Mouse (Mus musculus): ENCODE results near the gene Ifi27l2a. TPM values are rescaled to one million over a fixed set of nuclear protein-coding genes. Genes with fewer than 3 reads are reported as not detected.

Ifi27l2a gene
- polyA plus RNA-seq, 1 experiment from 2014 or later, result 5.9 TPM

GRCm38 (mm10) chr12:103434861-103435260 is 8.6 kb downstream of the Ifi27l2a start:
- Histone ChIP-seq H3K27me3 (ENCODE audit: control insufficient read depth, insufficient read depth, low read length) (no peaks in the 10 kb centered on the region), H3K36me3 (ENCODE audit: control insufficient read depth, insufficient read depth, low read length) (no peaks in the 10 kb centered on the region), H3K4me2 (replicated peaks; ENCODE audit: low read depth, low read length) (no peak overlapping the region), H3K9me3 (ENCODE audit: control insufficient read depth, low read length) (no peaks in the 10 kb centered on the region), H3K4me1 (ENCODE audit: control insufficient read depth, insufficient read depth, low read length) (no peaks in the 10 kb centered on the region), H3K27ac (ENCODE audit: low read depth, low read length) (no peak overlapping the region), H3K9ac (ENCODE audit: low read depth, low read length) (no peak overlapping the region), H3K4me3 (ENCODE audit: low read length) (no peak overlapping the region)
- ATAC-seq (ENCODE audit: low FRiP score, low TSS enrichment), result no peak; the same call in 1 of the 2 replicates

GRCm38 (mm10) chr12:103433986-103434731 is 9.3 kb downstream of the Ifi27l2a start, which contains the start of gene Ifi27:
Ifi27 (plus strand) TSS chr12:103434211.
- Histone ChIP-seq H3K9me3 (ENCODE audit: control insufficient read depth, low read length) (no peaks in the 10 kb centered on the region), H3K36me3 (ENCODE audit: control insufficient read depth, insufficient read depth, low read length) (no peaks in the 10 kb centered on the region), H3K4me1 (ENCODE audit: control insufficient read depth, insufficient read depth, low read length) (no peaks in the 10 kb centered on the region), H3K27ac (ENCODE audit: low read depth, low read length) (no peak within 1 kb of the TSS), H3K4me3 (ENCODE audit: low read length) (peak within 1 kb of the TSS; percentile 2; the same call in 1 of the 2 replicates), H3K4me2 (replicated peaks; ENCODE audit: low read depth, low read length) (peak within 1 kb of the TSS; percentile 11; the same call in 1 of the 2 replicates), H3K27me3 (ENCODE audit: control insufficient read depth, insufficient read depth, low read length) (no peaks in the 10 kb centered on the region), H3K9ac (ENCODE audit: low read depth, low read length) (no peak within 1 kb of the TSS)
- WGBS, result 50% methylated on average over 8 of the region's 8 CpGs
- peak; percentile 92 for ATAC-seq (ENCODE audit: low FRiP score, low TSS enrichment)

GRCm38 (mm10) chr12:103433430-103433829 is 10.1 kb downstream of the Ifi27l2a start:
- 85% methylated on average over 2 of the region's 2 CpGs for WGBS
- Histone ChIP-seq H3K4me1 (ENCODE audit: control insufficient read depth, insufficient read depth, low read length) (no peaks in the 10 kb centered on the region), H3K9me3 (ENCODE audit: control insufficient read depth, low read length) (no peaks in the 10 kb centered on the region), H3K27me3 (ENCODE audit: control insufficient read depth, insufficient read depth, low read length) (no peaks in the 10 kb centered on the region), H3K27ac (ENCODE audit: low read depth, low read length) (no peak overlapping the region), H3K4me3 (ENCODE audit: low read length) (no peak overlapping the region), H3K36me3 (ENCODE audit: control insufficient read depth, insufficient read depth, low read length) (no peaks in the 10 kb centered on the region), H3K4me2 (replicated peaks; ENCODE audit: low read depth, low read length) (no peak overlapping the region), H3K9ac (ENCODE audit: low read depth, low read length) (no peak overlapping the region)
- no peak for ATAC-seq (ENCODE audit: low FRiP score, low TSS enrichment)

GRCm38 (mm10) chr12:103426710-103427109 is 16.8 kb downstream of the Ifi27l2a start:
- no peaks in the 10 kb centered on the region for H3K9me3 ChIP-seq (ENCODE audit: control insufficient read depth, low read length)
- no peaks in the 10 kb centered on the region for H3K27me3 ChIP-seq (ENCODE audit: control insufficient read depth, insufficient read depth, low read length)
- 0 out of 2 replicates have a peak, but pooled peaks cover 6% of the 10 kb centered on the region for H3K4me1 ChIP-seq (ENCODE audit: control insufficient read depth, insufficient read depth, low read length)
- no peak overlapping the region for H3K9ac ChIP-seq (ENCODE audit: low read depth, low read length)
- no peak overlapping the region for H3K4me2 ChIP-seq (replicated peaks; ENCODE audit: low read depth, low read length)
- peaks cover 19% of the 10 kb centered on the region for H3K36me3 ChIP-seq (ENCODE audit: control insufficient read depth, insufficient read depth, low read length)
- no peak for ATAC-seq (ENCODE audit: low FRiP score, low TSS enrichment)
- H3K27ac ChIP-seq (ENCODE audit: low read depth, low read length), result no peak overlapping the region
- WGBS, result 89% methylated on average over 7 of the region's 7 CpGs
- H3K4me3 ChIP-seq (ENCODE audit: low read length), result no peak overlapping the region

- H3K27ac ChIP-seq (ENCODE audit: low read depth, low read length), result no peak within 1 kb of the TSS
- 1% methylated on average over 33 of the region's 33 CpGs for WGBS
These were observed 17.6 kb downstream of the Ifi27l2a start, which contains the start of gene Ddx24 for GRCm38 (mm10) chr12:103425729-103426470. Ddx24 (minus strand) TSS chr12:103425830.

GRCm38 (mm10) chr12:103425016-103425728 is 18.3 kb downstream of the Ifi27l2a start:
- Histone ChIP-seq H3K4me3 (ENCODE audit: low read length) (peak overlapping the region; percentile 97), H3K27ac (ENCODE audit: low read depth, low read length) (no peak overlapping the region), H3K4me1 (ENCODE audit: control insufficient read depth, insufficient read depth, low read length) (0 out of 2 replicates have a peak, but pooled peaks cover 9% of the 10 kb centered on the region), H3K4me2 (replicated peaks; ENCODE audit: low read depth, low read length) (peak overlapping the region; percentile 91), H3K9me3 (ENCODE audit: control insufficient read depth, low read length) (no peaks in the 10 kb centered on the region), H3K27me3 (ENCODE audit: control insufficient read depth, insufficient read depth, low read length) (no peaks in the 10 kb centered on the region), H3K36me3 (ENCODE audit: control insufficient read depth, insufficient read depth, low read length) (peaks cover 19% of the 10 kb centered on the region), H3K9ac (ENCODE audit: low read depth, low read length) (peak overlapping the region; percentile 83)
- WGBS, result 8% methylated on average over 33 of the region's 33 CpGs
- no peak for ATAC-seq (ENCODE audit: low FRiP score, low TSS enrichment)

More at GRCm38 (mm10) chr12:103425729-103426470, 17.6 kb downstream of the Ifi27l2a start, which contains the start of gene Ddx24:
- ATAC-seq (ENCODE audit: low FRiP score, low TSS enrichment), result peak; percentile 100
- H3K9ac ChIP-seq (ENCODE audit: low read depth, low read length), result peak within 1 kb of the TSS; percentile 83
- H3K4me2 ChIP-seq (replicated peaks; ENCODE audit: low read depth, low read length), result peak within 1 kb of the TSS; percentile 91
- no peaks in the 10 kb centered on the region for H3K9me3 ChIP-seq (ENCODE audit: control insufficient read depth, low read length)
- 0 out of 2 replicates have a peak, but pooled peaks cover 9% of the 10 kb centered on the region for H3K4me1 ChIP-seq (ENCODE audit: control insufficient read depth, insufficient read depth, low read length)
- peaks cover 19% of the 10 kb centered on the region for H3K36me3 ChIP-seq (ENCODE audit: control insufficient read depth, insufficient read depth, low read length)
- no peaks in the 10 kb centered on the region for H3K27me3 ChIP-seq (ENCODE audit: control insufficient read depth, insufficient read depth, low read length)
- peak within 1 kb of the TSS; percentile 97 for H3K4me3 ChIP-seq (ENCODE audit: low read length)

GRCm38 (mm10) chr12:103408144-103408543 is 35.3 kb downstream of the Ifi27l2a start:
- 94% methylated on average over 10 of the region's 10 CpGs for WGBS
- Histone ChIP-seq H3K9ac (ENCODE audit: low read depth, low read length) (no peak overlapping the region), H3K4me2 (replicated peaks; ENCODE audit: low read depth, low read length) (no peak overlapping the region), H3K9me3 (ENCODE audit: control insufficient read depth, low read length) (no peaks in the 10 kb centered on the region), H3K27ac (ENCODE audit: low read depth, low read length) (no peak overlapping the region), H3K36me3 (ENCODE audit: control insufficient read depth, insufficient read depth, low read length) (peaks cover 84% of the 10 kb centered on the region), H3K4me1 (ENCODE audit: control insufficient read depth, insufficient read depth, low read length) (no peaks in the 10 kb centered on the region), H3K27me3 (ENCODE audit: control insufficient read depth, insufficient read depth, low read length) (no peaks in the 10 kb centered on the region), H3K4me3 (ENCODE audit: low read length) (no peak overlapping the region)
- no peak for ATAC-seq (ENCODE audit: low FRiP score, low TSS enrichment)

- H3K4me3 ChIP-seq (ENCODE audit: low read length), result no peak within 1 kb of the TSS
- no peak within 1 kb of the TSS for H3K4me2 ChIP-seq (replicated peaks; ENCODE audit: low read depth, low read length)
- peaks cover 80% of the 10 kb centered on the region for H3K36me3 ChIP-seq (ENCODE audit: control insufficient read depth, insufficient read depth, low read length)
- no peaks in the 10 kb centered on the region for H3K4me1 ChIP-seq (ENCODE audit: control insufficient read depth, insufficient read depth, low read length)
- 97% methylated on average over 4 of the region's 4 CpGs for WGBS
- no peak for ATAC-seq (ENCODE audit: low FRiP score, low TSS enrichment)
- H3K27ac ChIP-seq (ENCODE audit: low read depth, low read length), result no peak within 1 kb of the TSS
- H3K9me3 ChIP-seq (ENCODE audit: control insufficient read depth, low read length), result no peaks in the 10 kb centered on the region
- no peaks in the 10 kb centered on the region for H3K27me3 ChIP-seq (ENCODE audit: control insufficient read depth, insufficient read depth, low read length)
- H3K9ac ChIP-seq (ENCODE audit: low read depth, low read length), result no peak within 1 kb of the TSS
These were observed 35.8 kb downstream of the Ifi27l2a start, which contains the start of gene 9330161L09Rik for GRCm38 (mm10) chr12:103407720-103408119. 9330161L09Rik (minus strand) TSS chr12:103407820.

Measured in kidney, embryonic 14.5 days (tissue).